Mouse (Mus musculus) MEL (cell line): ENCODE measurements around the gene Naa38.

Experiments
- CTCF ChIP-seq, 3 experiments: IDR thresholded peaks in 2 of 3; conservative IDR thresholded peaks in 1 of 3; 2 replicates each; pipeline ENCODE4 v1.5.1; 2011 to 2012; ENCODE audit warnings: low read length in 3 of 3, low read depth in 2 of 3, mild to moderate bottlenecking in 2 of 3, improper control_type of control experiment in 1 of 3, inconsistent platforms in 1 of 3, mixed read lengths in 1 of 3, moderate library complexity in 1 of 3; ENCODE audit not compliant: control insufficient read depth in 1 of 3, insufficient read depth in 1 of 3, poor library complexity in 1 of 3, severe bottlenecking in 1 of 3
- NELFE ChIP-seq: IDR thresholded peaks from 2 replicates; pipeline ENCODE4 v1.6.1; 2011; ENCODE audit warnings: low read depth, low read length, improper control_type of control experiment
- POLR2A ChIP-seq, 2 experiments: IDR thresholded peaks; 2 replicates each; pipeline ENCODE4 v1.6.1; 2011 to 2012; ENCODE audit warnings: low read length in 2 of 2, mild to moderate bottlenecking in 2 of 2, control low read depth in 1 of 2, improper control_type of control experiment in 1 of 2, low read depth in 1 of 2, moderate library complexity in 1 of 2; ENCODE audit not compliant: control insufficient read depth in 1 of 2, insufficient read depth in 1 of 2, poor library complexity in 1 of 2
- RAD21 ChIP-seq: IDR thresholded peaks from 2 replicates; pipeline ENCODE4 v1.6.1; 2011; ENCODE audit warnings: mild to moderate bottlenecking, low read depth, low read length, improper control_type of control experiment
- SIN3A ChIP-seq: IDR thresholded peaks from 2 replicates; pipeline ENCODE4 v1.6.1; 2012; ENCODE audit warnings: low read length, improper control_type of control experiment, inconsistent platforms
- TAL1 ChIP-seq: IDR thresholded peaks from 2 replicates; pipeline ENCODE4 v1.6.1; 2012; ENCODE audit warnings: mild to moderate bottlenecking, inconsistent platforms, low read length, moderate library complexity, mixed read lengths
- ZMIZ1 ChIP-seq: IDR thresholded peaks from 2 replicates; pipeline ENCODE4 v1.6.1; 2012; ENCODE audit warnings: low read depth, mild to moderate bottlenecking, inconsistent platforms, low read length, improper control_type of control experiment, moderate library complexity

DNA sequence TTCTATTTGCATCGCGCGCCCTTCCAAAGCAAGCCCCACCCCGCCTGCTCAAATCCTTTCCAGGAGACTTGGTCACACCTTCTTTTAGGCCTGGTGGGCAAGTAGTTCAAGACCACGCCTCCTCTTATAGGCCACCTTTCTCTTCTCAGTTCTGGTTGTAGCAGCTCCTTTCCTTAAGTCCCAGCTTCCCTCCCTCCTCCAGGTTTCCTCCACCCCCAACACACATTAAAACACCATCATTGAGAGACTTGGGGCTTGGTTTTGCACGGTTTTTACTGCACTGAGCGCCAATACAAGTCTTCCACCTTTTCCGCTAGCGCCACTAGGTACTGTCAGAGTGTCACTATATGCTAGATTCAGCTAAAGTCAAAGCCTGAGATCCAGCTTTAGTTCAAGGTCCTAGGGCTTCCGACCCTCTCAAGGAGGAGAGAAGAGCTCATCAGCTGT is 25.3 kb downstream of the Naa38 start:
- TF ChIP-seq RAD21 (no peak), TAL1 (no peak), CTCF (IDR thresholded peaks at IDR 0.05 in 2 of 3, conservative IDR thresholded peaks at IDR 0.05 in 1 of 3; ENCODE audit: control insufficient read depth in 1 of 3, insufficient read depth in 1 of 3, low read depth in 2 of 3, low read length in 3 of 3, poor library complexity in 1 of 3, severe bottlenecking in 1 of 3) (no peak), ZMIZ1 (no peak), SIN3A (no peak), NELFE (no peak), POLR2A (IDR thresholded peaks at IDR 0.05; ENCODE audit: control insufficient read depth in 1 of 2, insufficient read depth in 1 of 2, low read depth in 1 of 2, low read length in 2 of 2, poor library complexity in 1 of 2) (no peak)
